Mouse (Mus musculus): ENCODE measurements at regions not wholly inside any gene's neighbourhood (a gene's known extent, or its start where the extent isn't known, plus 50 kb on each side); places are given as distances from the start of the nearest gene placed in this dataset.

DNA sequence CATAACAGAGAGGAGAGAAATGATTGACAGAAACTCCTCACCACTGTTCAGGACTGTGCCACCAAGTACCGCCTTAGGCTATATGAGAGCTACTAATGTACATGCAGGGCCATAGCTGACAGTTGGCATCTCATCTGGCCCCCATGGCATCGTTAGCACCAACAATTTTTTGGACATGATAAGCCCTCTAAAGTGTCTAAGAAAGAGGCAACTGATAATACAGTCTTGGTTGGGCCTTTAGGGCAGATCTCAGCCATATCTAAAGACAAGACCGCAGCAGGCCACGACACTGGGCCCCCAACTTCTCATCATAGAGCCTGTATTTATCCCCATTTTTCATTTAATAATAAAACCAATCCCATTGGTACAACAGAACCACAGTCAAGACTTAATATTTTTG, 128.1 kb downstream of the Slc38a4 start:
- Histone ChIP-seq H3K27ac (no peak overlapping the region), H3K36me3 (replicated peaks; ENCODE audit: control insufficient read depth, insufficient read depth, low read depth) (no peaks in the 10 kb centered on the region), H3K4me1 (replicated peaks; ENCODE audit: control insufficient read depth in 2 of 2, insufficient read depth in 2 of 2, low read length in 1 of 2) (peaks cover 9 to 23% of the 10 kb centered on the region in 2 experiments), H3K9me3 (ENCODE audit: control insufficient read depth, low read length) (no peaks in the 10 kb centered on the region), H3K9ac (replicated peaks) (no peak overlapping the region), H3K4me3 (ENCODE audit: insufficient read depth in 1 of 2, low read depth in 2 of 2, low read length in 2 of 2) (no peak overlapping the region), H3K27me3 (ENCODE audit: control insufficient read depth, insufficient read depth, low read length) (no peaks in the 10 kb centered on the region), H3K4me2 (ENCODE audit: low read depth) (no peak overlapping the region)
- DNase-seq (ENCODE audit: low read depth in 3 of 3, low spot score in 3 of 3), result no peak
- TF ChIP-seq EP300 (IDR thresholded peaks at IDR 0.05; ENCODE audit: low read depth), result 0 out of 2 replicates have a peak, but pooled peaks have one; percentile 12
- TF ChIP-seq CTCF (IDR thresholded peaks at IDR 0.05; ENCODE audit: low read depth), result no peak
- ATAC-seq (ENCODE audit: insufficient read depth), result peak; percentile 49
- WGBS (ENCODE audit: insufficient replicate concordance), result 48% methylated on average over 4 of the region's 4 CpGs

DNA sequence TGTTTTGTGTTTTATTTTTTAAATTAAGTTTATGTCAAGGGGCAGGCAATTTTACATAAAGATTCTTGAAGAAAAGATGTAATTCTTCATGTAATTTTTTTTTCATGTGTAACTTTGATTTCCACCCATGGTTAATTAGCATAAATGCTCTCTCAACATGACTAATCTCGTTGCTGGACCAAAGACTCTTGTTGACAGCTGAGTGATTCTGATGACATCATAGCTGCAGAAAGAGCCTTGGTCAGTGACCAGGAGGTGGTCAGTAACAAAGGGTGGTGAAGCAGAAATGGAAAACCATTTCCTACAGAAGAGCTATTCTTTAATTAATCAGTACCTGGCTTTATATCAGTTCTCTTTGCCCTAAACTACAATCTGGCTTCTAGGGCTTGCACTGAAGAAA, 129.1 kb downstream of the Slc38a4 start:
- no peaks in the 10 kb centered on the region for H3K36me3 ChIP-seq (replicated peaks; ENCODE audit: control insufficient read depth, insufficient read depth, low read depth)
- H3K9me3 ChIP-seq (ENCODE audit: control insufficient read depth, low read length), result no peaks in the 10 kb centered on the region
- peaks cover 9 to 23% of the 10 kb centered on the region in 2 experiments for H3K4me1 ChIP-seq (replicated peaks; ENCODE audit: control insufficient read depth in 2 of 2, insufficient read depth in 2 of 2, low read length in 1 of 2)
- no peak overlapping the region for H3K4me3 ChIP-seq (ENCODE audit: insufficient read depth in 1 of 2, low read depth in 2 of 2, low read length in 2 of 2)
- TF ChIP-seq CTCF (IDR thresholded peaks at IDR 0.05; ENCODE audit: low read depth), result no peak
- TF ChIP-seq EP300 (IDR thresholded peaks at IDR 0.05; ENCODE audit: low read depth), result no peak
- DNase-seq (ENCODE audit: low read depth in 3 of 3, low spot score in 3 of 3) (no peak), ATAC-seq (ENCODE audit: insufficient read depth) (no peak)
- WGBS (ENCODE audit: insufficient replicate concordance), result 58% methylated on average over 1 of the region's 1 CpGs
- no peaks in the 10 kb centered on the region for H3K27me3 ChIP-seq (ENCODE audit: control insufficient read depth, insufficient read depth, low read length)
- no peak overlapping the region for H3K9ac ChIP-seq (replicated peaks)
- no peak overlapping the region for H3K27ac ChIP-seq
- H3K4me2 ChIP-seq (ENCODE audit: low read depth), result no peak overlapping the region

DNA sequence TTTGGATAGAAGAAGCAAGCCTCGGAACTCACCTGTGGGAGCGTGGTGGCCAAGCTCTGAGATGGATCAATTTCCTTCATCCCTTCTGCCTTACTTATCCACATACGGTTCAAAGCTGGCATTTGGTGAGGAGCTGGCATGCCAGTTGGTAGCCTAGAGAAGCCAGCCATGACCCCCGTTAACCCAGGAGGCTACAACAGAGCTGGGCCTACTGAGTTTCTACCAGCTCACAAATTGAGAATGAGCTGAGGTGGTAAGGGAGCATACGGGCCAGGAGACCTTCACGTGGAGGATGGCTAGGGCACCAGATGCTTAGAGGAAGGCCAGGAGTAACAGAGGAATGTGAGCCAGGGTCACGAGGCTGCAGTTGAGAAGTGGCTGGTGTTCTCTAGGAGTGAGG, 139.2 kb downstream of the Slc38a4 start:
- WGBS (ENCODE audit: insufficient replicate concordance), result 61% methylated on average over 7 of the region's 7 CpGs
- no peak overlapping the region for H3K9ac ChIP-seq (replicated peaks)
- H3K36me3 ChIP-seq (replicated peaks; ENCODE audit: control insufficient read depth, insufficient read depth, low read depth), result no peaks in the 10 kb centered on the region
- no peak overlapping the region for H3K4me2 ChIP-seq (ENCODE audit: low read depth)
- no peak overlapping the region for H3K4me3 ChIP-seq (ENCODE audit: insufficient read depth in 1 of 2, low read depth in 2 of 2, low read length in 2 of 2)
- no peak overlapping the region for H3K27ac ChIP-seq
- no peaks in the 10 kb centered on the region for H3K27me3 ChIP-seq (ENCODE audit: control insufficient read depth, insufficient read depth, low read length)
- no peak for ATAC-seq (ENCODE audit: insufficient read depth)
- H3K4me1 ChIP-seq (replicated peaks; ENCODE audit: control insufficient read depth in 2 of 2, insufficient read depth in 2 of 2, low read length in 1 of 2), result no peaks in the 10 kb centered on the region
- no peaks in the 10 kb centered on the region for H3K9me3 ChIP-seq (ENCODE audit: control insufficient read depth, low read length)
- DNase-seq (ENCODE audit: low read depth in 3 of 3, low spot score in 3 of 3), result no peak
- TF ChIP-seq EP300 (IDR thresholded peaks at IDR 0.05; ENCODE audit: low read depth), result no peak
- no peak for TF ChIP-seq CTCF (IDR thresholded peaks at IDR 0.05; ENCODE audit: low read depth)

DNA sequence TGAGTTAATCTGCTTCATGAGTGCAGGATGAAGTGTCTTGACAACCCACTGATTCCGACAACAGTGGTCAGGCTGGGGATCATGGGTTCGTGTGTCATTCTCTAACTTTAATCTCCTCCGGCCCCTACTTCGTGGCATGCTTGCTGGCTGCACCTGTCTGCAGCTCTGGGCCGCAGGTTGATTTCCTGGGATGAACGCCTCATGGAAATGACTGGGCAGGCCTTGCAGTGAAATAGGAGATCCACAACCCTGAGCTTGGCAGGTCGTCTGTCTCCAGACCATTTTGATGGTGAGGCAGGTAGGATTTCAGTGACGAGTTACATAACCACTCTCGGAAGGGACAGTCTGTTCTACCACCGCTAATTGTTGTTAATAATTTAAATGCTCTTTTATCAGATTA, 140.2 kb downstream of the Slc38a4 start:
- H3K27me3 ChIP-seq (ENCODE audit: control insufficient read depth, insufficient read depth, low read length), result no peaks in the 10 kb centered on the region
- DNase-seq (ENCODE audit: low read depth in 3 of 3, low spot score in 3 of 3) (no peak), ATAC-seq (ENCODE audit: insufficient read depth) (no peak)
- no peaks in the 10 kb centered on the region for H3K4me1 ChIP-seq (replicated peaks; ENCODE audit: control insufficient read depth in 2 of 2, insufficient read depth in 2 of 2, low read length in 1 of 2)
- no peak overlapping the region for H3K4me3 ChIP-seq (ENCODE audit: insufficient read depth in 1 of 2, low read depth in 2 of 2, low read length in 2 of 2)
- TF ChIP-seq EP300 (IDR thresholded peaks at IDR 0.05; ENCODE audit: low read depth) (no peak), CTCF (IDR thresholded peaks at IDR 0.05; ENCODE audit: low read depth) (no peak)
- H3K9me3 ChIP-seq (ENCODE audit: control insufficient read depth, low read length), result no peaks in the 10 kb centered on the region
- no peaks in the 10 kb centered on the region for H3K36me3 ChIP-seq (replicated peaks; ENCODE audit: control insufficient read depth, insufficient read depth, low read depth)
- no peak overlapping the region for H3K9ac ChIP-seq (replicated peaks)
- H3K27ac ChIP-seq, result no peak overlapping the region
- 65% methylated on average over 10 of the region's 10 CpGs for WGBS (ENCODE audit: insufficient replicate concordance)
- no peak overlapping the region for H3K4me2 ChIP-seq (ENCODE audit: low read depth)

DNA sequence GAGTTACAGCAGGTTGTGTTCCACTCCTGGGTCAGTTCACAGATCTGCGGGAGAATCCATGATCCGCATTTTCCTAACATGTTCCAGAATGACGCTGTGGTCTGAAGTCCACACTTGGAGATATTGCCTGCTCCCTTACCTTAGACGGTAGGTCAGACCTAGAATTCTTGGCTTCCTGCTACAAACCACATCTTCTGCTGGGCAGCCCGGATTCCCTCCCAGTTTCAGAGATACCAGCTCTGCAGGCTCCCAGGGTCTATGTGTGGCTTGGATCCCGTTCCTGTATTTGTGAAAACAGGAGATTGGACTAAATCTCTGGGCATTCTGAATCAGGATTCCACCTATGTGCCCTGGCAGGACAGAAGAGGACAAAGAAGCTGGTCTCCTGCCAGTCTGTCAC, 140.8 kb downstream of the Slc38a4 start:
- Histone ChIP-seq H3K4me1 (replicated peaks; ENCODE audit: control insufficient read depth in 2 of 2, insufficient read depth in 2 of 2, low read length in 1 of 2) (0 out of 4 replicates have a peak, but pooled peaks cover 0 to 2% of the 10 kb centered on the region in 2 experiments), H3K4me2 (ENCODE audit: low read depth) (no peak overlapping the region), H3K27me3 (ENCODE audit: control insufficient read depth, insufficient read depth, low read length) (no peaks in the 10 kb centered on the region), H3K9ac (replicated peaks) (no peak overlapping the region), H3K27ac (no peak overlapping the region), H3K9me3 (ENCODE audit: control insufficient read depth, low read length) (no peaks in the 10 kb centered on the region), H3K36me3 (replicated peaks; ENCODE audit: control insufficient read depth, insufficient read depth, low read depth) (no peaks in the 10 kb centered on the region), H3K4me3 (ENCODE audit: insufficient read depth in 1 of 2, low read depth in 2 of 2, low read length in 2 of 2) (no peak overlapping the region)
- TF ChIP-seq CTCF (IDR thresholded peaks at IDR 0.05; ENCODE audit: low read depth) (no peak), EP300 (IDR thresholded peaks at IDR 0.05; ENCODE audit: low read depth) (no peak)
- DNase-seq (ENCODE audit: low read depth in 3 of 3, low spot score in 3 of 3) (no peak), ATAC-seq (ENCODE audit: insufficient read depth) (no peak)
- WGBS (ENCODE audit: insufficient replicate concordance), result 68% methylated on average over 6 of the region's 6 CpGs

Measured in liver, embryonic 14.5 days (tissue).